Mouse (Mus musculus) megakaryocyte, adult 5-6 weeks (primary cell): ENCODE measurements around the gene Ciao2a. TPM values are rescaled to one million over a fixed set of nuclear protein-coding genes. Genes with fewer than 3 reads are reported as not detected.
A peak's percentile ranks its signal among the peaks of the same experiment; 100 is the strongest.

Source experiments
- ATAC-seq: 2 replicates; pipeline ENCODE4 v1.8.0; 2016; ENCODE audit warnings: mild to moderate bottlenecking, inconsistent platforms; ENCODE audit not compliant: poor library complexity, severe bottlenecking
- total RNA-seq, 2 experiments: library from RNA; stranded (forward) in 1 of 2; stranded (reverse) in 1 of 2; fragments of 153-499, 151-499 nt in 1 of 2; fragments of 221-1000, 200-1000 nt in 1 of 2; gene quantifications; 2 replicates each; pipeline versions ENCODE4 v1.2.3 to v1.2.4; 2015 to 2017

The Ciao2a gene
- total RNA-seq, 2 experiments from 2014 or later = 259 to 455 TPM

- peak; percentile 87 for ATAC-seq
Measured at GRCm38 (mm10) chr9:66157958-66158830, 31.8 kb downstream of the Ciao2a start, which contains the start of gene Dapk2. Gene Dapk2 (plus strand): TSS chr9:66158223.

- ATAC-seq = no peak
Measured at GRCm38 (mm10) chr9:66158885-66159430, 32.5 kb downstream of the Ciao2a start.

GRCm38 (mm10) chr9:66160155-66160554 lies 33.7 kb downstream of the Ciao2a start:
- ATAC-seq = no peak

- ATAC-seq = no peak
Measured at GRCm38 (mm10) chr9:66162995-66163394, 36.6 kb downstream of the Ciao2a start.

GRCm38 (mm10) chr9:66167222-66167621 lies 40.8 kb downstream of the Ciao2a start:
- no peak for ATAC-seq

- no peak for ATAC-seq
Measured at GRCm38 (mm10) chr9:66168233-66168632, 41.8 kb downstream of the Ciao2a start.

GRCm38 (mm10) chr9:66170506-66170905 lies 44.1 kb downstream of the Ciao2a start:
- ATAC-seq = no peak

- no peak for ATAC-seq
Measured at GRCm38 (mm10) chr9:66171275-66171921, 45.0 kb downstream of the Ciao2a start.

GRCm38 (mm10) chr9:66173316-66173855 lies 47.0 kb downstream of the Ciao2a start:
- no peak for ATAC-seq

- no peak for ATAC-seq
Measured at GRCm38 (mm10) chr9:66174985-66175384, 48.6 kb downstream of the Ciao2a start.

- ATAC-seq = no peak
Measured at GRCm38 (mm10) chr9:66177975-66178374, 51.6 kb downstream of the Ciao2a start.

- no peak for ATAC-seq
Measured at GRCm38 (mm10) chr9:66179795-66180194, 53.4 kb downstream of the Ciao2a start.

- no peak for ATAC-seq
Measured at GRCm38 (mm10) chr9:66181126-66181825, 54.9 kb downstream of the Ciao2a start.

GRCm38 (mm10) chr9:66181826-66182678 lies 55.6 kb downstream of the Ciao2a start:
- no peak for ATAC-seq

- ATAC-seq = no peak
Measured at GRCm38 (mm10) chr9:66182679-66182993, 56.2 kb downstream of the Ciao2a start.

GRCm38 (mm10) chr9:66183023-66183422 lies 56.6 kb downstream of the Ciao2a start:
- ATAC-seq = no peak

GRCm38 (mm10) chr9:66184572-66184971 lies 58.2 kb downstream of the Ciao2a start:
- no peak for ATAC-seq

- peak; percentile 86 for ATAC-seq
Measured at GRCm38 (mm10) chr9:66186426-66186825, 60.0 kb downstream of the Ciao2a start.
